Mouse (Mus musculus) liver, embryonic 12.5 days (tissue): ENCODE data around the gene Oasl1. TPM values are rescaled to one million over a fixed set of nuclear protein-coding genes. Genes with fewer than 3 reads are reported as not detected.
"Not testable (repeated sequence)": the region's sequence is repeated elsewhere in the genome, so short reads cannot be mapped to it uniquely, and the experiment has no call there.

Experiments
- ATAC-seq: fragments of 200-750 bp; cut with Nextera tagmentation; 2 replicates; pipeline ENCODE4 v1.8.0; 2017; ENCODE audit warnings: moderate number of reproducible peaks, mild to moderate bottlenecking, moderate library complexity
- H3K27ac ChIP-seq: fragments of 300-500 bp; sonication (generic); 2 replicates; pipeline ENCODE4 v1.5.1; 2016; ENCODE audit warnings: mild to moderate bottlenecking
- H3K27me3 ChIP-seq: fragments of 300-500 bp; sonication (generic); replicated peaks from 2 replicates; pipeline ENCODE4 v1.6.1; 2016; ENCODE audit warnings: mild to moderate bottlenecking, moderate library complexity
- H3K36me3 ChIP-seq: fragments of 300-500 bp; sonication (generic); 2 replicates; pipeline ENCODE4 v1.6.1; 2016; ENCODE audit warnings: mild to moderate bottlenecking, moderate library complexity
- H3K4me1 ChIP-seq: fragments of 300-500 bp; sonication (generic); 2 replicates; pipeline ENCODE4 v1.6.1; 2016
- H3K4me2 ChIP-seq: fragments of 300-500 bp; sonication (generic); 2 replicates; pipeline ENCODE4 v1.6.1; 2016; ENCODE audit warnings: mild to moderate bottlenecking, moderate library complexity
- H3K4me3 ChIP-seq: fragments of 300-500 bp; sonication (generic); 2 replicates; pipeline ENCODE4 v1.5.1; 2016; ENCODE audit warnings: mild to moderate bottlenecking, moderate library complexity
- H3K9ac ChIP-seq: fragments of 300-500 bp; sonication (generic); 2 replicates; pipeline ENCODE4 v1.6.1; 2016; ENCODE audit warnings: mild to moderate bottlenecking, moderate library complexity
- H3K9me3 ChIP-seq: fragments of 300-500 bp; sonication (generic); replicated peaks from 2 replicates; pipeline ENCODE4 v1.6.1; 2016; ENCODE audit warnings: mild to moderate bottlenecking, moderate library complexity
- WGBS: fragments of 180-500 bp; shearing (Covaris S2); methylation state at CpG from one replicate; pipeline ENCODE4 v1.1.7; 2016; ENCODE audit not compliant: insufficient replicate concordance; 5-methylcytosine and 5-hydroxymethylcytosine counted together
- polyA plus RNA-seq: library from polyadenylated mRNA; unstranded; fragments of >200 nt; fragmentation: Nextera tagmentation; extraction: Ambion mirVana; gene quantifications from 2 replicates; pipeline ENCODE4 v1.2.1, GENCODE M21; 2016

The Oasl1 gene
- polyA plus RNA-seq, 1 experiment from 2014 or later: 0.30 TPM

- no peak overlapping the region for H3K27ac ChIP-seq
Measured at GRCm38 (mm10) chr5:114931626-114932025, 8.6 kb downstream of the Oasl1 start.

GRCm38 (mm10) chr5:114933206-114933605 lies 10.2 kb downstream of the Oasl1 start:
- Histone ChIP-seq H3K4me1 (0 out of 2 replicates have a peak, but pooled peaks cover 3% of the 10 kb centered on the region), H3K9me3 (no peaks in the 10 kb centered on the region), H3K4me2 (no peak overlapping the region), H3K27ac (no peak overlapping the region), H3K9ac (no peak overlapping the region), H3K27me3 (peaks cover 10% of the 10 kb centered on the region), H3K36me3 (no peaks in the 10 kb centered on the region), H3K4me3 (no peak overlapping the region)
- ATAC-seq: no peak
- WGBS: 67% methylated on average over 8 of the region's 8 CpGs

More at GRCm38 (mm10) chr5:114931626-114932025, 8.6 kb downstream of the Oasl1 start:
- H3K4me2 ChIP-seq: no peak overlapping the region
- no peaks in the 10 kb centered on the region for H3K36me3 ChIP-seq
- 45% methylated on average over 5 of the region's 5 CpGs for WGBS
- H3K9ac ChIP-seq: no peak overlapping the region
- H3K4me1 ChIP-seq: 0 out of 2 replicates have a peak, but pooled peaks cover 3% of the 10 kb centered on the region
- peaks cover 10% of the 10 kb centered on the region for H3K27me3 ChIP-seq
- no peak overlapping the region for H3K4me3 ChIP-seq
- H3K9me3 ChIP-seq: no peaks in the 10 kb centered on the region
- ATAC-seq: no peak

DNA sequence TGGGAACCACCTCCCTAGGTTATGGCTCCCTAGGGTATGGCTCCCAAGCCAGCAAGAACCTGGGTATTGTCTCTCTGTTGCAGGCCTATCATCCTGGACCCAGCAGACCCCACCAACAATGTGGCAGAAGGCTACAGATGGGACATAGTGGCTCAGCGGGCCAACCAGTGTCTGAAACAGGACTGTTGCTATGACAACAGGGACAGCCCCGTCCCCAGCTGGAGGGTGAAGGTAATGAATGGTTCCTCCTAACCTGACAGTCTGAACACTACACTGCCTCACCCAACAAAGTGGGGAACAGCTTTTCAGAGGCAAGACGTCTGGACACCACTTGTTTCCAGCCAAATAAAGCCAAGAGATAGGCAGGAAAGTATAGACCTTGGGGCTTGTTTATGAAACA lies 12.8 kb downstream of the Oasl1 start:
- Histone ChIP-seq H3K36me3 (no peaks in the 10 kb centered on the region), H3K4me1 (0 out of 2 replicates have a peak, but pooled peaks cover 3% of the 10 kb centered on the region), H3K27me3 (peaks cover 6% of the 10 kb centered on the region; the same call in 1 of the 2 replicates), H3K9ac (no peak overlapping the region), H3K4me3 (no peak overlapping the region), H3K4me2 (no peak overlapping the region), H3K27ac (no peak overlapping the region), H3K9me3 (no peaks in the 10 kb centered on the region)
- 33% methylated on average over 3 of the region's 3 CpGs for WGBS
- no peak for ATAC-seq

- H3K9ac ChIP-seq, H3K4me3 ChIP-seq, ATAC-seq, H3K27ac ChIP-seq, H3K9me3 ChIP-seq, H3K27me3 ChIP-seq: not testable (repeated sequence)
- Histone ChIP-seq H3K4me2 (peak overlapping the region; percentile 78), H3K4me1 (peaks cover 13% of the 10 kb centered on the region), H3K36me3 (peaks cover 14% of the 10 kb centered on the region)
- 43% methylated on average over 3 of the region's 3 CpGs for WGBS
Measured at GRCm38 (mm10) chr5:114941138-114941537, 18.1 kb downstream of the Oasl1 start.

DNA sequence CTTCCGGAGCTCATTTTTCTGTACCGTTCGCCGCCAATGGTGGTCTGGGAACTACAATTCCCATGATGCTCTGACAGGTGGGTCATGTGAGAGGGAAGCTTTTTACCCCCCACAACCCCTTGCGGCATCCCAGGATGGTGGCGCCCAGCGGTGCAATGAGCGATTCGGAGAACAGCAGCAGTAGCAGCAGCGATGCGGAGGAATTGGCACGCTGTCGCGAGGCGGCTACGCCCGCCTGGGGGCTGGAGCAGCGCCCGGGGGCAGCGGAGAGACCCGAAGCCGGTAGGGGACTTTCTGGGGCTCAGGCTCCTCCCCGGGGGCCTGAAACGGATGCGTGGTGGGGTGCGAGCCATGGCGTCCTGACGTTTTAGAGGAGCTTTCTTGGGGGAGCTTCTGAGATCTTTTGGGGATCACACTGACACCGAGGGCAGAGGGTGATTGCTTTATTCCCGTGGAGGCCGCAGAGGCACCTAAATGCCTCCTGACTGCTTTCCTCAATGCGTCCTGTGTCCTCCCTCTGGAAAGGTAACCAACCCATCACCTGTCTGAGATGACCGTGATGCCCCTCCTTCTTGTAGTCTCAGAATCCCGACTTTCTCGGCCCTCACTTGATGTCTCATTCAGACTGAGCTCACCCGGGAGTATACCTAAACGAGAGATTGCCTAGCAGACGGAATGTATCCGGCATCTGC lies 19.2 kb downstream of the Oasl1 start, which contains the start of gene 2210016L21Rik:
2210016L21Rik (plus strand) TSS at position 85 of the 692 bp plus-strand sequence.
- Histone ChIP-seq H3K27ac (peak within 1 kb of the TSS; percentile 84), H3K4me3 (peak within 1 kb of the TSS; percentile 81), H3K9ac (peak within 1 kb of the TSS; percentile 88), H3K36me3 (peaks cover 25% of the 10 kb centered on the region), H3K9me3 (no peaks in the 10 kb centered on the region), H3K4me2 (peak within 1 kb of the TSS; percentile 78), H3K27me3 (no peaks in the 10 kb centered on the region), H3K4me1 (peaks cover 13% of the 10 kb centered on the region)
- ATAC-seq: peak; percentile 93
- 2% methylated on average over 39 of the region's 39 CpGs for WGBS

GRCm38 (mm10) chr5:114942766-114943130 lies 19.7 kb downstream of the Oasl1 start:
- Histone ChIP-seq H3K4me1 (peaks cover 13% of the 10 kb centered on the region), H3K9me3 (no peaks in the 10 kb centered on the region), H3K27ac (peak overlapping the region; percentile 84), H3K27me3 (no peaks in the 10 kb centered on the region), H3K36me3 (peaks cover 30% of the 10 kb centered on the region), H3K4me3 (peak overlapping the region; percentile 81), H3K9ac (peak overlapping the region; percentile 88), H3K4me2 (peak overlapping the region; percentile 78)
- WGBS: 41% methylated on average over 4 of the region's 4 CpGs
- ATAC-seq: no peak

DNA sequence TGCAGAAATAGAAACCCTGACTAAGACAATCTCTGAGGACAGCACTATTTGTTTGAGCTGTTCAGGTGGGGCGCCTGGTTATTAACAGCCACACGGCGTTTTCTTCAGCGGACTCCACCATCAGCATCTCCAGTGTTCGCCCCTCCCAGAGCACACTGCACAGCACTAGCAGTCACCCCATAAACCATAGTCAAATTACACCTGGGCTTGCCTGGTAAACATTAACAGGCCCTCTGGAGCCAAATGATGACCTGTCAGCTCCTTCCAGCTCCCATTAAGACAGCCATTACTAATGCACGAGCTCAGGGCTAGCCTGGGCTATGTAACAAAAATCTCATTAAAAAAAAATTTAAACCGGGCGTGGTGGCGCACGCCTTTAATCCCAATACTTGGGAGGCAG lies 22.0 kb downstream of the Oasl1 start:
- H3K9ac ChIP-seq: no peak overlapping the region
- no peak overlapping the region for H3K4me2 ChIP-seq
- peaks cover 53% of the 10 kb centered on the region for H3K36me3 ChIP-seq
- peaks cover 13% of the 10 kb centered on the region for H3K4me1 ChIP-seq
- H3K4me3 ChIP-seq: no peak overlapping the region
- no peak for ATAC-seq
- no peak overlapping the region for H3K27ac ChIP-seq
- 82% methylated on average over 10 of the region's 10 CpGs for WGBS
- H3K9me3 ChIP-seq: no peaks in the 10 kb centered on the region
- no peaks in the 10 kb centered on the region for H3K27me3 ChIP-seq

GRCm38 (mm10) chr5:114948891-114949290 lies 25.9 kb downstream of the Oasl1 start:
- Histone ChIP-seq H3K4me2 (no peak overlapping the region), H3K9me3 (no peaks in the 10 kb centered on the region), H3K27ac (no peak overlapping the region), H3K4me3 (no peak overlapping the region), H3K9ac (no peak overlapping the region), H3K36me3 (peaks cover 58% of the 10 kb centered on the region), H3K27me3 (peaks cover 8% of the 10 kb centered on the region; the same call in 1 of the 2 replicates), H3K4me1 (peaks cover 17% of the 10 kb centered on the region; the same call in 1 of the 2 replicates)
- WGBS: 65% methylated on average over 6 of the region's 6 CpGs
- no peak for ATAC-seq

GRCm38 (mm10) chr5:114949316-114949715 lies 26.3 kb downstream of the Oasl1 start:
- Histone ChIP-seq H3K36me3 (peaks cover 57% of the 10 kb centered on the region), H3K4me3 (no peak overlapping the region), H3K9ac (no peak overlapping the region), H3K9me3 (no peaks in the 10 kb centered on the region), H3K27me3 (peaks cover 8% of the 10 kb centered on the region; the same call in 1 of the 2 replicates), H3K4me1 (peaks cover 17% of the 10 kb centered on the region; the same call in 1 of the 2 replicates), H3K27ac (no peak overlapping the region), H3K4me2 (no peak overlapping the region)
- WGBS: 61% methylated on average over 5 of the region's 5 CpGs
- ATAC-seq: no peak

- no peak overlapping the region for H3K4me2 ChIP-seq
- ATAC-seq: no peak
- H3K9ac ChIP-seq: no peak overlapping the region
- no peaks in the 10 kb centered on the region for H3K9me3 ChIP-seq
- H3K36me3 ChIP-seq: peaks cover 57% of the 10 kb centered on the region
- H3K27ac ChIP-seq: no peak overlapping the region
- 80% methylated on average over 9 of the region's 9 CpGs for WGBS
- H3K4me3 ChIP-seq: no peak overlapping the region
- H3K4me1 ChIP-seq: peaks cover 17% of the 10 kb centered on the region; the same call in 1 of the 2 replicates
- peaks cover 8% of the 10 kb centered on the region; the same call in 1 of the 2 replicates for H3K27me3 ChIP-seq
Measured at GRCm38 (mm10) chr5:114949812-114950211, 26.8 kb downstream of the Oasl1 start.

GRCm38 (mm10) chr5:114950669-114951068 lies 27.6 kb downstream of the Oasl1 start:
- ATAC-seq: no peak
- peaks cover 17% of the 10 kb centered on the region; the same call in 1 of the 2 replicates for H3K4me1 ChIP-seq

GRCm38 (mm10) chr5:114951279-114951880 lies 28.3 kb downstream of the Oasl1 start:
- 72% methylated on average over 21 of the region's 21 CpGs for WGBS
- peaks cover 8% of the 10 kb centered on the region; the same call in 1 of the 2 replicates for H3K27me3 ChIP-seq
- peak; percentile 20; the same call in 1 of the 2 replicates for ATAC-seq

More at GRCm38 (mm10) chr5:114950669-114951068, 27.6 kb downstream of the Oasl1 start:
- H3K9me3 ChIP-seq: no peaks in the 10 kb centered on the region
- 67% methylated on average over 12 of the region's 12 CpGs for WGBS
- H3K27me3 ChIP-seq: peaks cover 8% of the 10 kb centered on the region; the same call in 1 of the 2 replicates
- H3K4me2 ChIP-seq: no peak overlapping the region
- peaks cover 51% of the 10 kb centered on the region for H3K36me3 ChIP-seq
- H3K27ac ChIP-seq: no peak overlapping the region
- H3K4me3 ChIP-seq: no peak overlapping the region
- no peak overlapping the region for H3K9ac ChIP-seq

More at GRCm38 (mm10) chr5:114951279-114951880, 28.3 kb downstream of the Oasl1 start:
- no peaks in the 10 kb centered on the region for H3K9me3 ChIP-seq
- H3K4me1 ChIP-seq: peaks cover 17% of the 10 kb centered on the region; the same call in 1 of the 2 replicates
- H3K36me3 ChIP-seq: peaks cover 44% of the 10 kb centered on the region
- no peak overlapping the region for H3K4me2 ChIP-seq
- no peak overlapping the region for H3K9ac ChIP-seq
- no peak overlapping the region; the same call in 1 of the 2 replicates for H3K27ac ChIP-seq
- H3K4me3 ChIP-seq: no peak overlapping the region
